Mouse (Mus musculus) splenic B cell, adult 2 months (primary cell): ENCODE measurements around the gene Ube2c.
A peak's percentile ranks its signal among the peaks of the same experiment; 100 is the strongest.
"Not testable (repeated sequence)": the region's sequence is repeated elsewhere in the genome, so short reads cannot be mapped to it uniquely, and the experiment has no call there.

ENCODE experiments used
- DNase-seq: peaks from one replicate; pipeline ENCODE4 v3.0.0-alpha.2; 2011; ENCODE audit warnings: low read depth, low spot score
- H3K27me3 ChIP-seq: 2 replicates; pipeline ENCODE4 v1.6.1; 2012; ENCODE audit warnings: mild to moderate bottlenecking, low read length, moderate library complexity, mixed read lengths; ENCODE audit not compliant: control insufficient read depth, poor library complexity, insufficient read depth, severe bottlenecking
- H3K36me3 ChIP-seq: 2 replicates; pipeline ENCODE4 v1.6.1; 2012; ENCODE audit warnings: mild to moderate bottlenecking, low read length, moderate library complexity, mixed read lengths; ENCODE audit not compliant: control insufficient read depth, poor library complexity, insufficient read depth, severe bottlenecking

The Ube2c gene

DNA sequence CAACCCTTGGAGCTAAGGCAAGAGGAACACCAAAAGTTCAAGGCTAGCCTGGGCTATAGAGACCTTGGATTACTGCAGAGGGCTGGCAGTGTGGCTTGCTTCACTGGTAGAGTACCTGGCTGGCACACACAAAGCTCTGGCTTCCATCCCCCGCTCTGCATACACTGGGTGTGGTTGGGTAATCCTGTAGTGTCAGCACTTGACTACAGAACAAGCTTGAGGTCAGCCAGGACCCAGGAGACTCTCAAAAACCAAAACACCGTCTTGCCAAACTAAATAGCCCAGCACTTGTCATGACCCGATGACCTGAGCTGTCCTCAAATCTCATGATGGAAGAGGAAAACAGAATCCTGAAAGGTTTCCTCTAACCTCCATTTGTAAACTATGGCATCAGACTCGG, 20.8 kb downstream of the Ube2c start:
- DNase-seq: no peak
- H3K36me3 ChIP-seq: peaks cover 2% of the 10 kb centered on the region
- no peaks in the 10 kb centered on the region for H3K27me3 ChIP-seq

DNA sequence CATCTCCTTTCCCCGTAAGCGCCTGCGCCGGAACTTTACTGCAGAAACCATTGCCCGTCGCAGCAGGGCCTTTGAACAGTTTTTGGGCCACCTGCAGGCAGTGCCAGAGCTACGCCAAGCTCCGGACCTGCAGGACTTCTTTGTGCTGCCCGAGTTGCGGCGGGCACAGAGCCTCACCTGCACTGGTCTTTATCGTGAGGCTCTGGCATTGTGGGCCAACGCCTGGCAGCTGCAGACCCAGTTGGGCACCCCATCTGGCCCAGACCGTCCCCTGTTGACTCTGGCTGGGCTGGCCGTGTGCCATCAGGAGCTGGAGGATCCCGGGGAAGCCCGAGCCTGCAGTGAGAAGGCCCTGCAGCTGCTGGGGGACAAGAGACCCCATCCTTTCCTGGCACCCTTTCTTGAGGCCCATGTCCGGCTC, 22.2 kb downstream of the Ube2c start:
- H3K27me3 ChIP-seq: no peaks in the 10 kb centered on the region
- H3K36me3 ChIP-seq: peaks cover 3% of the 10 kb centered on the region
- no peak for DNase-seq

DNA sequence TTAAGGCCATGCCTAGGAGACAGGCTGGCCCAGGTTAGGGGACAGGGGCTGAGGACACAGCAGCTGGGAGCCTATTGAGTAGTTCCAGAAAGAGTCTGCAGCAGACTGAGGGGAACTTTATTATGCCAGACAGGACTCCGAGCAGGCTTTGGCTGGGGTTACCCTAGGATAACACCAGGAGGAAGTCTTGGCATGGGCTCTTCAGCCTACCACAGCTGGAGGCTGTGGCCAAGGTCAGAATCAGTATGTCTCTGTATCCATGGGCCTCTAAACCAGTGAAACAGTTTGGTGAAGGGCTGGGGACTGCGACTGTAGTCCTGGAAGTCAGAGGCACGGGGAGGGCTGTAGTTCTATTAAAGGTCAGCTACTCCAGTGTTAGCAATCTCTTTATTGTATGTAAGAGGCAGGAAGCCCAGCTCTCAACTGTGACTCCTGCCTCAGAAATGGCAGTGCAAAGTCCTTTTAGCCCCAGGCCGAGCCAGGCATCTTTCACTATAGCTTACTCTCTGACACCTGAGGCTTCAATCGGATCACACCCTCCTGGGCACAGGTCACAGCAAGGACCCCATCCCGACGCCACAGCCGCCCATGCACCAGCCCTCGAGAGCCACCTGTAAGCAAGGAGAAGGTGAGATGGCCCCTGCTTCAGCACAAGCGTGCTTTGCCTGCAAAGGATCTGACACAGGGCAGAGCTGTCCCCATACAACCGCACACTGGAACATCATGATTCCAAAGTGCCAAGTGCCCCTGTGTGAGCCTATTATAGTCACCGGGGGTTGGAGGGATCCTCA, 22.9 kb downstream of the Ube2c start:
- no peaks in the 10 kb centered on the region for H3K27me3 ChIP-seq
- peaks cover 3% of the 10 kb centered on the region for H3K36me3 ChIP-seq
- DNase-seq: no peak

DNA sequence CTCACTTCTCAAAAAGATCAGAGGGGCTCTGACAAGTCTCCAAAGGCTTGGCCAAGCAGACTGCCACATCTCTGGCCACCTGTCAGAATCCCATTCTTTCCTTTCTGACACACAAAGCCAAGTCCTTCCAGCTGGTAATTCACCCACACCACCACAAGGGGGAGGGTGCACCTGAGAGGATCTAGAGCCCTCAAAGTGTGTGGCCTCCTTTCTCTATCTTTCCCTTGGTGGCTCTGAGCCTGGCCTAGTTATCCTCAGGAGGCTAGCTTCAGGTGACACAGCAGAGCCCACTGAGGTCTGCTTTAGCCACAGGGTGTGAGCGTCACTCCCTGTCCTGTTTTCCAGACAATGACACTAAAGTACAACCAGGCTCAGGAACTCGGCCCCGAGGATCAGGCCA, 23.5 kb downstream of the Ube2c start:
- peak; percentile 72 for DNase-seq
- Histone ChIP-seq H3K27me3 (no peaks in the 10 kb centered on the region), H3K36me3 (peaks cover 5% of the 10 kb centered on the region)

DNA sequence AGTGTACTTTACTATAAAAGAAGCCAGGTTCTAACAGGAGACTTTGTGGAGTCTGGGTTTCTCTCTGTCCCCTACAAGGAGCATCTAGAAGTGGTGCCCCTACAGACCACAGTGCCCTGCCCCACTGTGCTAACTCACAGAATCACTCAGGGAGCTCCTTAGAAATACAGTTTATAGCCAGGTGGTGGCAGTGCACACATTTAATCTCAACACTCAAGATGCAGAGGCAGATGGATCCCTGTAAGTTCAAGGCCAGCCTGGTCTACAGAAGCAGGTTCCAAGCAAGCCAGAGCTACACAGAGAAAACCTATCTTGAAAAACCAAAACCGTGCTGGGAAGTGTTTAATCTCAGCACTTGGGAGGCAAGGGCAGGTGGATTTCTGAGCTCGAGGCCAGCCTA, 24.1 kb downstream of the Ube2c start:
- H3K36me3 ChIP-seq: peaks cover 5% of the 10 kb centered on the region
- no peaks in the 10 kb centered on the region for H3K27me3 ChIP-seq
- peak; percentile 57 for DNase-seq

DNA sequence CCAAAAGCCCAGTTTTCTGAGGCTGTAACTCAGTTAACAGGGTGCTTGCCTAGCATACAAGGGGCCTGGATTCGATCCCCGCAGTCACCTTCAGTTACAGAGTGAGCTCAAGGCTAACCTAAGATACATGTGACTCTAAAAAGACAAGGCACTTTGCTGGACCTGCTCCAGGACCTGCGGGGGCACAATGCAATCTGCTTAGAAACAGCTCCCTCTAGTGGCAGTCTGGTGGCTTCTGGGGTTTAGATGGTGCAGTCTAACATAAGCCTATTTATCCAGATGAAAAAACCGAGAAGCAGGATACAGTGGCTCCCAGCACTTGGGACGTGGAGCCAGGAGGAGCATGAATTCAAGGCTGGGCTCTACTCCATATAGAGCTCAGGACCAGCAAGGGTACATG, 24.6 kb downstream of the Ube2c start:
- peak; percentile 88 for DNase-seq
- Histone ChIP-seq H3K27me3 (no peaks in the 10 kb centered on the region), H3K36me3 (peaks cover 8% of the 10 kb centered on the region)

DNA sequence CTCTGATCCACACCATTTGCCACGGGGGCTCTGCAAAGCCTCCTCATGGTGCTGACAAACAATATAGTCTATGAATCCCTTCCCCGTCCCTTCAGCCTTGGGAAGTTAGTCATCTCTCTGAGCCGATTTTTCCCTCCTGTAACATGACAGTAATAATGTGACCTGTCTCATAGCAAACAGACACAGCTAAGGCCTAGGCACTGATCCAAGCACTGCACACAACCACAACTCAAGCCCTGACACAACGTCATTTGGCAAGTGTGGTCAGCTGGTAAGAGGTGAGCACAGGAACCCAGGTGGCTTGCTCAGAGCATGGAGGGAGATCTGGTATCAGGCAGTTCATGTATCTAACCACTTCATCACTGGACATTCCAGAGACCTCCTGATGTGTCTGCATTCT, 26.2 kb downstream of the Ube2c start:
- Histone ChIP-seq H3K27me3 (no peaks in the 10 kb centered on the region), H3K36me3 (peaks cover 9% of the 10 kb centered on the region)
- no peak for DNase-seq

DNA sequence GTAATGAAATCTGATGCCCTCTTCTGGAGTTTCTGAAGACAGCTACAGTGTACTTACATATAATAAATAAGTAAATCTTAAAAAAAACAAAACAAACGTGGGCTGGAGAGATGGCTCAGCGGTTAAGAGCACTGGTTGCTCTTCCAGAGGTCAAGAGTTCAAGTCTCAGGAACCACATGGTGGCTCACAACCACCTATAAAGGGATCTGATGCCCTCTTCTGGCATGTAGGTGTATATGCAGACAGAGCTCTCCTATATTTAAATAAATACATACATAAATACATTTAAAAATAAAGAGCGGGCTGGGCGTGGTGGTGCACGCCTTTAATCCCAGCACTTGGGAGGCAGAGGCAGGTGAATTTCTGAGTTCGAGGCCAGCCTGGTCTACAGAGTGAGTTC, 28.9 kb downstream of the Ube2c start:
- H3K27me3 ChIP-seq: not testable (repeated sequence)
- peak; percentile 57 for DNase-seq
- peaks cover 12% of the 10 kb centered on the region for H3K36me3 ChIP-seq

DNA sequence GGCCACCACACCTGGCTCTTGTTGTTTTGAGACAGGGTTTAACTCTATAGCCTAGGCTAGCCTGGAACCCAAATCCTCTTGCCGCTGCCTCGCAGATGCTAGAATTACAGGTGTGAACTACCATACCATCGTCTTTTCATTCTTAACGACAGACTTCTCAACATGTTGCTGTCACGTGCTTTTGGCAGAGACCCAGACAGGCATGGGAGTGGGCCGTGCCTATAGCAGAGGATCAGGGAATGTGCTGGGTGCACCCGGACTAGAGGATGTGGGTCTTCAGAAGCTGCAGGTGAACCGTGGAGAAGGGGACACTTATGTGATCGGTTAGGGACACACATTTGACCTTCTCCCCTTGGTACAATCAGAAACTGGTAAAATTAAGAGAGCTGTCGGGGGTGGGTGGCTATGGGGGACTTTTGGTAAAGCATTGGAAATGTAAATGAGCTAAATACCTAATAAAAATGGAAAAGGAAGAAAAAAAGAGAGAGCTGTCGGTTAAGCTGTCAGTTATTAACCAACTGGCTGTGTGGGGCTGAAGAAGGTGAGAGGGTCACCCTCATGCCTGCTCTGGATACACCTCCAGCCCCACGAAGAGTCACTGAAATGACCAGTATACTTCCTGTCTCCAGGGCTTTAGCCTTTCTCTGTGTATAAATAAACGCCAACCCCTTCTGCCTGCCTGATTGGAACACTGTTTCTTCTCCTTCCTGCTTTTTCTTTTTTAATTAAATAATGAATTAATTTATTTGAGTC, 30.7 kb downstream of the Ube2c start:
- no peak for DNase-seq
- Histone ChIP-seq H3K36me3 (peaks cover 9% of the 10 kb centered on the region; the same call in 1 of the 2 replicates), H3K27me3 (no peaks in the 10 kb centered on the region)

DNA sequence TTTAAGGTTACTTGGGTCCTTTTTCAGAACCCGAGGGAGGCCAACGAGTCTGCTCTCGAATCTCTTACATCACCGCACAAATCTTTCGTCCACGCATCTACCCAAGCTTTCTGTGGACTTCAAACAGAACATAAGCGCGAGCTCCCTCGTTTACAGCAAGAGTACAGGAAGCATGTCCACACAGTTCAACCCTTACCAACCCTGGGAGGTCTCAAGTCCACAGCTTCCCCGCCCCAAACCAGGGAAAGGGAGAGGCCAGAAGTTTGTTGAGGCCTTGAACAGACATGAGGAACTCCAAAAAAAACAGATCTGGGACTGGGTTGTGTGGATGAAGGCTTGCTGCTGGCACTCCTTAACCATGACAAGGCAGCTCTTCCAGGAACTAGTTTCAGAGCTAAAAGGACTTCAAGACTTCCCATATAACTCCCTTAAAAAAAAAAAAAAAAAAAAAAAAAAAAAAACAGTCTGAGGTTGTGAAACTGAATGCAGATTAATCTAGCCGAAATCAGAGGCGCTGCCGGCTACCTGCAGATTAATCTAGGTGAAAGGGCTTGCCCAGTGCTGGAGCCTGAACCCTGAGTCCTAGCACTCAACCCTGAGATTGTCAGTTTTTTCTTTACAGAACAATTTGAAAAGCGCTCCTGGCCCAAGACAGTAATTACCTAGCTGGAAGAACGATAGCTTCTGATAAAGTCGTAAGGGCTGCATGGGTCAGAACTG, 33.7 kb downstream of the Ube2c start:
- Histone ChIP-seq H3K27me3 (no peaks in the 10 kb centered on the region), H3K36me3 (peaks cover 7% of the 10 kb centered on the region; the same call in 1 of the 2 replicates)
- DNase-seq: no peak

DNA sequence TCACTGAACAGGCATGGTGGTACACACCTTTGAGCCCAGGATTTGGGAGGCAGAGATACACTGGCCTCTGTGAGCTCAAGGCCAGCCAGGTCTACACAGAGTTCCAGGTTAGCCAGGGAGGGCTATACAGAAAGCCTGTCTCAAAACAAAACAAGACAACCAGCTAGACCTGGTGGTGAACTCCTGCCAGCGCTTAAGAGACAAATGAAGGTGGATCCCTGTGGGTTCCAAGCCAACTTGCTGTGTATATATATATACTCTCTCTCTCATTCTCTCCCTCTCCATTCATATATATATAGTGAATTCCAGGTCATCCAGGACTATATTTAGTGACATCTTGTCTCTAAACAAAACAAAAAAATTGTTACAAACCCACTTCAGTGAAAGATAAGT, 34.2 kb downstream of the Ube2c start:
- Histone ChIP-seq H3K36me3 (peaks cover 9% of the 10 kb centered on the region), H3K27me3 (no peaks in the 10 kb centered on the region)
- DNase-seq: no peak

DNA sequence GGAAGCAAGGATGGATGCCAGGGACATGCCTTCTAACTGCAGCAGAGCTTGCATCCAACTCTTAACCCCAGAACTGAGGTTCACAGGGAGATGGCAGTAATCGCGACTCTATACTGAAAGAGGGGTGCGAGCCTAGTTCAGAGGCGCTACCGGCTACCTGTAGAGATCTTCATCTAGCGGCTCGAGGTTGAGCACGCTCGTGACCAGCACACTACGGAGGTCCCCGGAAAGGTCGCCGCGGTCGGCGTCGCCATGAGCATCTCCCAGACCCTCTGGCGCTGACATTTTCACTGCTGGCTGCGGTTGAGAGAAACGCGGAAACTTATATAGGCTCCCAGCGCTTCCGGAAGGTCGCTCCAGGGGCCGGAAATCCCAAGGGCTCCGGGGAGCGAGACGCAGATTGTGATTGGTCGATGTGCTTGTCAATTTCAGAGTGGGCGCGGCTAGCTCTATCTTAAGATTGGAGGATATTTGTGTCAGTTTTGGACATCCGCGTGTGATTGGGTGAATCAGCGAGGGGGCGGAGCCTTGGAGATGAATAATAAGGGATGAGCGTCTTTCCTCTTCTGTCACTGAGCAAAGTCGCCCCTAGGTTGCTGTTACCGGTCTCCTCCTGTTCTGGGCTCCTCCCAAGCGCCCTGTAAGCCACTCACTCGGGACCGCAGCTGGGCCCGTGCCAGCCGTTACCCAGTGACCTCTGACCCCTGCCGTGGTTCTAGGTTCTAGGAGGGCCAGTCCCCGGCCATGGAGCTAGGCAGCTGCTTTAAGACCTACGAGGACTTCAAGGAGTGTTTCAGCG, 35.0 kb downstream of the Ube2c start, which contains the start of the genes Acot8 and Zswim3:
Gene Acot8, minus strand, starts transcription at position 350 of the 799 bp plus-strand sequence.
Gene Zswim3, plus strand, starts transcription at position 566 of the 799 bp plus-strand sequence.
- DNase-seq: peak; percentile 99
- Histone ChIP-seq H3K27me3 (no peaks in the 10 kb centered on the region), H3K36me3 (peaks cover 7% of the 10 kb centered on the region; the same call in 1 of the 2 replicates)

DNA sequence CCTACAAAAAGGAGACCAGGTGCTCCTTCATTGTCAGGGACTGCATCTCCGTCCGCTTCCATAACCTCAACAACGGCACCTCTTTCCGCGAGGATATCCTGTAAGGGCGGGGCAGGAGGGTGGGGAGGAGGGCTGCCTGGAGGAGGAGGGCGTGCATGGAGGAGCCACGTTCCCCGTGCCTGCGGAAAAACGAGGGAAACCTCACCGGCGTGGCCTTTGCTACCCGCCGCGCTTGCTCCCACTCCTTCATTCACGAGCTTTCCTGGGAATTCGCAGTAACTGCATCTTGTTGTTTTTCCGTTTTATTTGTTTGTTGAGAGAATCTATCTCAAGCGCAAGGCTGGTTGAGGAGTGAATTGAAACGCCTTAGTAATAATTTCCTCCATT, 35.6 kb downstream of the Ube2c start:
- no peak for DNase-seq
- Histone ChIP-seq H3K27me3 (no peaks in the 10 kb centered on the region), H3K36me3 (peaks cover 5% of the 10 kb centered on the region; the same call in 1 of the 2 replicates)

DNA sequence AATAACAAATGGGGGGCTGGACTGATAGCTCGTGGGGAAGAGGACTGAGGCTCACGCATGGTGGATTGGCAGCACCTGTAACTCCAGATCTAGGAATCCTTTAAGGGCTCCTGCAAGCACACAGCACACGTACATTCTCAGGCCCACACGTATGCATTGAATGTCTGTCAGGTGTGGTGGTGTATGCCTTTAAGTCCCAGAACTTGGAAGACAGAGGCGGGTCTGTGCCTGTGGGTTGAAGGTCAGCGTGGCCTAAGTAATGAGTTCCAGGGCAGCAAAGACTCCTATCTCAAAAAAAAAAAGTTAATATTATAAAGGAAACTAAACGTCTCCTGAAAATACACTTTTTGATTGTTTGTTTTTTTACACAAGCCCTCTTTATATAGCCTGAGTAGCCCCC, 36.9 kb downstream of the Ube2c start:
- peaks cover 5% of the 10 kb centered on the region; the same call in 1 of the 2 replicates for H3K36me3 ChIP-seq
- no peak for DNase-seq
- H3K27me3 ChIP-seq: no peaks in the 10 kb centered on the region
